Mouse (Mus musculus): ENCODE measurements around the gene Arl8a.
"Not testable (repeated sequence)": the region's sequence is repeated elsewhere in the genome, so short reads cannot be mapped to it uniquely, and the experiment has no call there.

The Arl8a gene

GRCm38 (mm10) chr1:135169556-135170224, 23.1 kb downstream of the Arl8a start:
- no peak for DNase-seq (ENCODE audit: low read depth, low spot score)

- no peak for DNase-seq (ENCODE audit: low read depth, low spot score)
Measured at GRCm38 (mm10) chr1:135170299-135170698, 23.7 kb downstream of the Arl8a start.

GRCm38 (mm10) chr1:135171202-135171601, 24.6 kb downstream of the Arl8a start:
- no peak for DNase-seq (ENCODE audit: low read depth, low spot score)

GRCm38 (mm10) chr1:135171984-135172383, 25.4 kb downstream of the Arl8a start:
- peak; percentile 11 for DNase-seq (ENCODE audit: low read depth, low spot score)

GRCm38 (mm10) chr1:135173311-135173710, 26.7 kb downstream of the Arl8a start:
- no peak for DNase-seq (ENCODE audit: low read depth, low spot score)

- DNase-seq (ENCODE audit: low read depth, low spot score): no peak
Measured at GRCm38 (mm10) chr1:135175176-135175575, 28.6 kb downstream of the Arl8a start.

- no peak for DNase-seq (ENCODE audit: low read depth, low spot score)
Measured at GRCm38 (mm10) chr1:135177724-135178123, 31.1 kb downstream of the Arl8a start.

GRCm38 (mm10) chr1:135178863-135179262, 32.2 kb downstream of the Arl8a start:
- no peak for DNase-seq (ENCODE audit: low read depth, low spot score)

GRCm38 (mm10) chr1:135180830-135181229, 34.2 kb downstream of the Arl8a start:
- no peak for DNase-seq (ENCODE audit: low read depth, low spot score)

- DNase-seq (ENCODE audit: low read depth, low spot score): no peak
Measured at GRCm38 (mm10) chr1:135181275-135181674, 34.7 kb downstream of the Arl8a start.

GRCm38 (mm10) chr1:135181880-135182623, 35.4 kb downstream of the Arl8a start:
- no peak for DNase-seq (ENCODE audit: low read depth, low spot score)

- no peak for DNase-seq (ENCODE audit: low read depth, low spot score)
Measured at GRCm38 (mm10) chr1:135182975-135183374, 36.4 kb downstream of the Arl8a start.

- no peak for DNase-seq (ENCODE audit: low read depth, low spot score)
Measured at GRCm38 (mm10) chr1:135183448-135183847, 36.8 kb downstream of the Arl8a start.

- no peak for DNase-seq (ENCODE audit: low read depth, low spot score)
Measured at GRCm38 (mm10) chr1:135183941-135184570, 37.4 kb downstream of the Arl8a start.

- no peak for DNase-seq (ENCODE audit: low read depth, low spot score)
Measured at GRCm38 (mm10) chr1:135185936-135186335, 39.3 kb downstream of the Arl8a start.

GRCm38 (mm10) chr1:135186427-135186826, 39.8 kb downstream of the Arl8a start:
- DNase-seq (ENCODE audit: low read depth, low spot score): no peak

GRCm38 (mm10) chr1:135187016-135187415, 40.4 kb downstream of the Arl8a start:
- DNase-seq (ENCODE audit: low read depth, low spot score): not testable (repeated sequence)

GRCm38 (mm10) chr1:135188197-135188596, 41.6 kb downstream of the Arl8a start:
- DNase-seq (ENCODE audit: low read depth, low spot score): no peak

- DNase-seq (ENCODE audit: low read depth, low spot score): no peak
Measured at GRCm38 (mm10) chr1:135189186-135189585, 42.6 kb downstream of the Arl8a start.

- not testable (repeated sequence) for DNase-seq (ENCODE audit: low read depth, low spot score)
Measured at GRCm38 (mm10) chr1:135194335-135194734, 47.7 kb downstream of the Arl8a start.

GRCm38 (mm10) chr1:135195907-135196440, 49.4 kb downstream of the Arl8a start:
- DNase-seq (ENCODE audit: low read depth, low spot score): no peak

GRCm38 (mm10) chr1:135198412-135198811, 51.8 kb downstream of the Arl8a start:
- no peak for DNase-seq (ENCODE audit: low read depth, low spot score)

All from CD4-positive helper T cell, adult 2 months (primary cell).